Mouse (Mus musculus) common myeloid progenitor, adult 5-6 weeks (primary cell): ENCODE results near the gene Gkap1. TPM values are rescaled to one million over a fixed set of nuclear protein-coding genes. Genes with fewer than 3 reads are reported as not detected.
A peak's percentile ranks its signal among the peaks of the same experiment; 100 is the strongest.

Experiments used
- ATAC-seq: replicated peaks from 2 replicates; pipeline ENCODE4 v1.8.0; 2016; ENCODE audit warnings: low read depth, mild to moderate bottlenecking, moderate TSS enrichment, inconsistent platforms; ENCODE audit not compliant: poor library complexity, severe bottlenecking
- total RNA-seq: library from RNA; stranded (forward); fragments of 200-1000, 187-1606 nt; gene quantifications from 2 replicates; pipeline ENCODE4 v1.2.3, GENCODE M21; 2017

Gene Gkap1
- total RNA-seq, 1 experiment from 2014 or later = 38.0 TPM

- peak; percentile 51 for ATAC-seq
Measured at GRCm38 (mm10) chr13:58273411-58274258, 1.9 kb downstream of the Gkap1 start.

- ATAC-seq = no peak
Measured at GRCm38 (mm10) chr13:58266864-58267263, 8.6 kb downstream of the Gkap1 start.

DNA sequence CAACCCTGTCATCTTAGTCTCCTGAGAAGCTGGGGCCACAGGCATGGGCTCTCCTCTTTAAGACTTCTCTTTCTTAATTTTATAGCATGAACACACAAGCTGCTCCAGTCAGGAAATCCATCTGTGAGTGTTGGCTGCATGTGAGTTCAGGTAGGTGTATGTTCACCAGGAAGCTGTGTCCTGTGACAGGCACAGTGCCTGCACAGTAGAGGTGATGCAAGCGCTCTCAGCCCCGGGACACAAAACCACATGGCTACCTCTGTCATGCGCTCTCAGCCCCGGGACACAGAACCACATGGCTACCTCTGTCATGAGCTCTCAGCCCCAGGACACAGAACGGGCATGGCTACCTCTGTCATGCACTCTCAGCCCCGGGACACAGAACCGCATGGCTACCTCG lies 12.0 kb downstream of the Gkap1 start:
- ATAC-seq = no peak

DNA sequence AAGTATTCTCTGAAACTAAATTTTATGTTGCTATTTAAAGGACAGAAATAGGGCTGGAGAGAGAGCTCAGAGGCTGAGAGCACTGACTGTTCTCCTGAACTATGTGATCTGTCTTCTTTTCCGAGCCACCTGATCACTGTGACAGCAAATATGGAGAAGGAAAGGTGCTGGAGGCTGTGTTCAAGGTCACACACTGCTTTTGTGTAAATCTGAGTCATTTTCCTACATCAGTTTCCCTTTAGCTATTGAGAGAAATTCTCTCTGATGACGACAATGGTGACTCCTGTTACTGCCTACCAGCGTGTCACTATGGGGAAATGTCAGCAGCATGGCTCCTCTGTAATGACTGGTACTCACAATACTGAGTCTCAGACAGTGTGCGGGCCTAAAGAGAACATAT lies 13.8 kb downstream of the Gkap1 start:
- ATAC-seq = no peak

- ATAC-seq = no peak
Measured at GRCm38 (mm10) chr13:58253268-58253667, 22.2 kb downstream of the Gkap1 start.

DNA sequence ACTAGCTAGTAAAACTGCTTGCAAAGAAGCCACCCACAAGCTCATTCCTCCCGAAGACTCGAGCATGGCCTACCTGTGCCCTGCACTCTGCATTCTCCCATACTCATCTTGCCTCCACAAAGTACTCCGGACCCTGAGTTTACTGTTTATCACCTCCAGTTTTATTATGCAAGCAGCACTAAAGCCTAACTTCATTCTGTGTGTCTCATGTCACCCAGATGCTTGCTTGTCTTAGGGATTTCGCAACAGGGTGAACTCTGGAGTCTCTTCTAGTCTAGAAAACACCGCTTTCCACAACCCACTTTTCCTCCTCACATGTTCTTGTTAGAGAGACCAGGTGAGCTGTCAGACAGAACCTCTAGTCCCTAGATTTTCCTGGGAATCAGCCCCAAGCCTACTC lies 26.5 kb downstream of the Gkap1 start:
- ATAC-seq = no peak

DNA sequence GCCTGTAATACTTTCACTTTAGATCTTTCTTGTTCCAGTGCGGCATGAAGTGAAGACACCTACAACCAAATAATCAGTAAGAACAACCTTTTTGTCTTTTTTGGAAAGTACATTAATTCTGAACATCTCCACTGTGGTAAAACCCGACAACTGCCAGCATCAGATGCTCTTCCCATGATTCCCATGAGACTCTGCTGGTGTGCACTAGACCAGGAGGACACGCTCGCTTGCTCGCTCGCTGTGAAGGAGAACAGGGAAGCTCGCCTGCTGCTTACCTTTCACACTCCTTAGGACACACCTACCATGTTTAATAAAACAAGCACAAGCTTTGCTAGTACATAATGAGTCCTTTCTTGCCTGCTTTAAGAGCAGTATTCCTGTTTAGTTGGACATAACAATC lies 39.0 kb downstream of the Gkap1 start:
- no peak for ATAC-seq

DNA sequence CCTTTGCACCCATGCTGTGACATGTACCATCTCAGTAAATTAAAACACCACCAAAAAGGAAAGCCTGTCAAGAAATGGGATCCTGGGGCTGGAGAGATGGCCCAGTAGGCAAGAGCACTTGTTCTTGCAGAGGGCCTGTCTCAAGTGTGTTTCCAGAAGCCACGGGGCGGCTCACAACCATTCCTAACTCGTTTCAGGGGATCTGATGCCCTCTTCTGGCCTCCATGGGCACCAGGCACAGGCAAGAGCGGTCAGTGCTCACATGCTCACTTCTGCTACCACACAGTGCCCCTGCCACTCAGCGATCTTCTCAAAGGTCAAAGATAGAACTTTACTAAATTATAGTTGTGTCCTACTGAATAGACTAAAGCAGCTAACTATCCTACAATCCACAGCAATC lies 42.9 kb downstream of the Gkap1 start:
- peak; percentile 79 for ATAC-seq

DNA sequence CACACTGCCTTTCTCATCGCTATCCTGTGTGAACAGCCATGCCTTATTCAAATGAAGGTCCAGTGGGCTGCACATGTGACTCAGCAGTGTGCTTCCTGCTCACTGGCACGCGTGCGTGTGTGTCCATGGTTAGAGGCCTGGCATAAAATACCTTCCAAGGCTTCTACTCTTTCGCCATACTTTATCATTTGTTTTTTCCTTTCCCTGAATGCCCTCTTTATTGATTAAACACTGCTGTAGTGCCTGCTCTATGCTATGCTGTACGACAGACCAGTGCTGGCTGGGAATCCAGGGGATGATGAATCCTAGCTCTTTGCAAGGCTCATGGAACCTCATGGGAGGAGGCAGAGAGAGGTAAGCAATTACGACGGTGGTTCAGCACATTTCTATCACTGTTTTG lies 43.4 kb downstream of the Gkap1 start:
- ATAC-seq = no peak

GRCm38 (mm10) chr13:58228624-58229023 lies 46.9 kb downstream of the Gkap1 start:
- no peak for ATAC-seq

DNA sequence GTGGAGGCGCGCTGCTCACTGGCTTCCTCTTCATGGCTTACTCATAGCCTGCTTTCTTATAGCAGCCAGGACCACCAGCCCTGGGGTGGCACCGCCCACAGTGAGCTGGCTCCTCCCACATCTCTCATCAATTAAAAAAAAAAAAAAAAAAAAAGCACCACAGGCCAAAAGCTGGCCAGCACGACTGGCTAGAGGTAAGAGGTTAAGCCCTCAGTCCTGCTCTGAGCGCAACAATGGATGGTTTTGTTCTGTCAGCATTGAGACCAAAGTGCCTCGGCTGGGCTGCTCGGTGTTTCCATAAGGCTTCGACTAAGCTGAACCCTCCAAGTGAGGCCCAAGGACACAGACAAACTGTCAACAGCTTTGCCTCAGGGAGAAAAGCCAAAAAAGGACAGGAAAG lies 49.8 kb downstream of the Gkap1 start:
- no peak for ATAC-seq

- no peak for ATAC-seq
Measured at GRCm38 (mm10) chr13:58220206-58220605, 55.3 kb downstream of the Gkap1 start.

GRCm38 (mm10) chr13:58217536-58217935 lies 58.0 kb downstream of the Gkap1 start:
- no peak for ATAC-seq

- ATAC-seq = no peak
Measured at GRCm38 (mm10) chr13:58216395-58216794, 59.1 kb downstream of the Gkap1 start.

DNA sequence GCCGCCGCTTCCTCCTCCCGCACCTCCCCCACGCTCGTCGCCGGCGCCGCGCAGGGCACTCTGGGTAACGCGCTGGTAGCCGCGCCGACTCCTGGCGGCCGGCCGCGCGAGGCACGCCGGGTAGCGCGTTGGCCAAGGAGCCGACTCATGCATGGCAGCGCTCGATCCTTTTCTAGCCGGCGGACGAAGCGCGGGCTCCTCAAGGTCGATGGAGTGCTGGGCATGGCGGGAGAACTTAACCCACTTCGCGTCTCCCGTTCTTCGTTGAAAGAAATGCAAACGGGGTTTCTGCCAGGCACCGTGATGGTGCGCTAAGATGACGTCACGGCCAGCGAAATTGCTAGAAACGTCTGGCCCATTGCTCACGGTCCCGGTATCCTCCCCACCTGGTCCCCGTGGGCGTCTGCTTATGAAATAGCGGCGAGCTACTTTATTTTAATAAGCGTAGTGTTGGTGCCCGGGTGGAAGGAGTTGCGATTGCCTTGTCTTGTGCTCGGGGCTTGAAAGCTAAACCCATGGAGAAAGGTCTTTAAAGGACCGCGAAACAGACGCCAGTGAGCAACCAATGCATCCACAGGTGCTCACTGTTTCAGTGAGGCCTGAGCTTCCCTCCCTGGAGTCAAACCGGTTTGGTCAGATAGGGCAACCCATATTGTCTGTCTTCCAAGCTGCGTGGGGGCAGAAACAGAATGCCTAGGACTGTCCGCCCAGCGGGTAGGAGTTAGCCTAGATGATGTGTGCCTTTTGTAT lies 59.7 kb downstream of the Gkap1 start, which contains the start of gene Ubqln1:
Gene Ubqln1 (minus strand): TSS at position 62 of the 750 bp plus-strand sequence.
- ATAC-seq = peak; percentile 86

- no peak for ATAC-seq
Measured at GRCm38 (mm10) chr13:58215253-58215591, 60.3 kb downstream of the Gkap1 start.

DNA sequence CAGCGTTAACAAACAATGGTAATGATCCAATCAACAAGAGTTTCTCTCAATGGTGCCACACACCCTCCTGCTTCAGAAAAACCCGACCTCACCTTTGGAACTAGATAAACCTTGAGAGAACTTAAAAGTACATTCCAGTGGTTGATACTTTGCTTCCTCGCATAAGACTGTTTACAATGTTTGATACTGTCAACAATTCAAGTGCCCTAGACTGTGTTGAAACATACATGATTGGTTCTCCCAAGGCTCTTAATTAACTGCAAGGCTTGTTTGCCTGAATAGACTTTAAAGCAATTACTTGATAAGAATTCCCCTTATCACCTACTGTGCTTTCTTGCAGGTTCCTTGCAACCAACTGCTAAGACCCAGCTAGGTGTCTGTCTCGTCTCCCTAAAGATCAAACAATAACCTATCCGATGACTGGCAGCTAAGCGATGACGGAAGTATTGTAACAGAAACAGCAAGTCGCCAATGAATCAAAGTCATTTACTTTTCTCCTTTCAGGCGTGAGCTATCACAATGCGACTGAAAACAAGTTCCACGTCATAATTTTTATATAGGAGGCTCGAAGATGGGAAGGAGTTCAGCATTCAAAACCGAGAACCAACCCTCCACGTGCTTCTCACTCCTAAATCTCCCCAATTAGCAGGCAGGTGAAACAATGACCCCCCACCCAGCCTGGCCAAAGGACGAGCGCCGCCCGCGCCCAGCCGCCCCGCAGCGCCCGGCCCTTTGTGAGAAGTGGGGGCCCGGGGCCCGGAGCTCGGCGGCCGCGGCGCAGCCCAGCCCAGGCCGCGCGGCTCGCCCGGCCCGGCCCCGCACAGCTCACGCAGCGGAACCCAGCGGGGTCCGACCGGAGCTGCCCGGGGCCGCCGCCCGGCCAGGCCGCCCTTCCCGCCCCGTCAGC lies 60.9 kb downstream of the Gkap1 start:
- ATAC-seq = no peak

DNA sequence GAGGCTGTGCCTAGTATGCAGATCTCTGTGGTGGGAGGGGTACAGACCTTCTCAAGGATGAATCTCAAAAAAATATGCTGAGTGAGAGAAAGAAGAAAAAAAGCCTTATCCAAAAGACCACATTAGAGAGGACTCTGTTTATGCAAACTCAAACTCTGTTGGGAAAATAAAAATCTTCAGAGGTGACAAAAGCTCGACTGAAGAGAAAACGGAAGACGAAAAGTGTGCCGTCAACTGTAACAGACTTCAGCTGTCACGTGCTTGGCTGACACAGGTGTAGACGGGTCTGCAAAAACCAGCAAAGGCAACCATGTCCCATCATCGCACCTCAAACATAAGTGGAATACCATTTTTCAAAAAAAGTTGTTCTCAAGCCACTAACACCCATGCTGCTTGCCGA lies 61.7 kb downstream of the Gkap1 start:
- ATAC-seq = no peak

- ATAC-seq = no peak
Measured at GRCm38 (mm10) chr13:58212530-58212929, 63.0 kb downstream of the Gkap1 start.

DNA sequence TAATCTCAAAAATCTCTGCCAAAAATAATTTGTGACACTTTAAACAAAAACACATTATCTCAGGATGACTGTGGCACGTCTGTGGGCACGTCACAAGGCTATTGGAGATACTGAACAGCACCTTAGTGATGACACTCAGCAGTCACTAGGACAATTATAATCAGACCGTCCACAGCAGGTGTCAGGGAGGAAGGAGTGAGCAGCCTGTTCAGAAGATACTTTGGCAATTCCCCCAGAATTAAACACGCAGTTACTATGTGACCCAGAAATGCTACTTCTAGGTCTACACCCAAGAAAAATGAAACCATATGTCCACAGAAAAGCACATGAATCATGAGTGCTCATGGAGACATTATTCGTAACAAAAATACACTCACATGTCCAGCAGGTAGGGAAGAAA lies 65.1 kb downstream of the Gkap1 start:
- ATAC-seq = no peak
